Mouse (Mus musculus) hindbrain, embryonic 11.5 days (tissue): ENCODE data around the gene Fam178b. TPM values are rescaled to one million over a fixed set of nuclear protein-coding genes. Genes with fewer than 3 reads are reported as not detected.
A peak's percentile ranks its signal among the peaks of the same experiment; 100 is the strongest.

Experiments
- ATAC-seq: fragments of 200-750 bp; cut with Nextera tagmentation; 2 replicates; pipeline ENCODE4 v1.8.0; 2017; ENCODE audit warnings: mild to moderate bottlenecking, moderate TSS enrichment, moderate library complexity; ENCODE audit not compliant: low FRiP score
- DNase-seq: peaks from one replicate; pipeline ENCODE4 v3.0.0-alpha.2; 2015; ENCODE audit warnings: low spot score
- H3K27ac ChIP-seq: fragments of 300-500 bp; sonication (generic); 2 replicates; pipeline ENCODE4 v1.5.1; 2014; ENCODE audit warnings: mild to moderate bottlenecking, low read depth, low read length
- H3K27me3 ChIP-seq: fragments of 300-500 bp; sonication (generic); 2 replicates; pipeline ENCODE4 v1.6.1; 2014; ENCODE audit warnings: mild to moderate bottlenecking, low read length, moderate library complexity, mixed read lengths; ENCODE audit not compliant: control insufficient read depth, insufficient read depth
- H3K36me3 ChIP-seq: fragments of 300-500 bp; sonication (generic); 2 replicates; pipeline ENCODE4 v1.6.1; 2014; ENCODE audit warnings: mild to moderate bottlenecking, low read length, moderate library complexity, mixed read lengths; ENCODE audit not compliant: control insufficient read depth, insufficient read depth
- H3K4me1 ChIP-seq: fragments of 300-500 bp; sonication (generic); replicated peaks from 2 replicates; pipeline ENCODE4 v1.6.1; 2014; ENCODE audit warnings: low read length, mixed read lengths; ENCODE audit not compliant: control insufficient read depth, insufficient read depth
- H3K4me2 ChIP-seq: fragments of 300-500 bp; sonication (generic); replicated peaks from 2 replicates; pipeline ENCODE4 v1.6.1; 2014; ENCODE audit warnings: mild to moderate bottlenecking, low read depth, low read length
- H3K4me3 ChIP-seq: fragments of 300-500 bp; sonication (generic); 2 replicates; pipeline ENCODE4 v1.5.1; 2014; ENCODE audit warnings: low read depth, low read length
- H3K9ac ChIP-seq: fragments of 300-500 bp; sonication (generic); 2 replicates; pipeline ENCODE4 v1.6.1; 2014; ENCODE audit warnings: low read depth, low read length
- H3K9me3 ChIP-seq: fragments of 300-500 bp; sonication (generic); 2 replicates; pipeline ENCODE4 v1.6.1; 2016; ENCODE audit warnings: low read length; ENCODE audit not compliant: control insufficient read depth
- WGBS: fragments of 180-500 bp; shearing (Covaris S2); extraction: QIAGEN DNeasy Blood & Tissue Kit; methylation state at CpG from one replicate; pipeline ENCODE4 v1.1.7; 2014; 5-methylcytosine and 5-hydroxymethylcytosine counted together
- polyA plus RNA-seq: library from polyadenylated mRNA; unstranded; fragments of >200 nt; fragmentation: Nextera tagmentation; extraction: Ambion mirVana; gene quantifications from 2 replicates; pipeline ENCODE4 v1.2.1, GENCODE M21; 2014

The Fam178b gene
- polyA plus RNA-seq, 1 experiment from 2014 or later: 0.52 TPM

GRCm38 (mm10) chr1:36606951-36607350, 76.0 kb downstream of the Fam178b start:
- H3K4me3 ChIP-seq: no peak overlapping the region
- no peaks in the 10 kb centered on the region for H3K36me3 ChIP-seq
- no peak overlapping the region for H3K27ac ChIP-seq
- ATAC-seq: no peak
- 71% methylated on average over 7 of the region's 7 CpGs for WGBS
- no peak for DNase-seq
- no peak overlapping the region for H3K9ac ChIP-seq
- H3K9me3 ChIP-seq: no peaks in the 10 kb centered on the region
- H3K4me1 ChIP-seq: no peaks in the 10 kb centered on the region
- no peak overlapping the region for H3K4me2 ChIP-seq
- H3K27me3 ChIP-seq: no peaks in the 10 kb centered on the region

DNA sequence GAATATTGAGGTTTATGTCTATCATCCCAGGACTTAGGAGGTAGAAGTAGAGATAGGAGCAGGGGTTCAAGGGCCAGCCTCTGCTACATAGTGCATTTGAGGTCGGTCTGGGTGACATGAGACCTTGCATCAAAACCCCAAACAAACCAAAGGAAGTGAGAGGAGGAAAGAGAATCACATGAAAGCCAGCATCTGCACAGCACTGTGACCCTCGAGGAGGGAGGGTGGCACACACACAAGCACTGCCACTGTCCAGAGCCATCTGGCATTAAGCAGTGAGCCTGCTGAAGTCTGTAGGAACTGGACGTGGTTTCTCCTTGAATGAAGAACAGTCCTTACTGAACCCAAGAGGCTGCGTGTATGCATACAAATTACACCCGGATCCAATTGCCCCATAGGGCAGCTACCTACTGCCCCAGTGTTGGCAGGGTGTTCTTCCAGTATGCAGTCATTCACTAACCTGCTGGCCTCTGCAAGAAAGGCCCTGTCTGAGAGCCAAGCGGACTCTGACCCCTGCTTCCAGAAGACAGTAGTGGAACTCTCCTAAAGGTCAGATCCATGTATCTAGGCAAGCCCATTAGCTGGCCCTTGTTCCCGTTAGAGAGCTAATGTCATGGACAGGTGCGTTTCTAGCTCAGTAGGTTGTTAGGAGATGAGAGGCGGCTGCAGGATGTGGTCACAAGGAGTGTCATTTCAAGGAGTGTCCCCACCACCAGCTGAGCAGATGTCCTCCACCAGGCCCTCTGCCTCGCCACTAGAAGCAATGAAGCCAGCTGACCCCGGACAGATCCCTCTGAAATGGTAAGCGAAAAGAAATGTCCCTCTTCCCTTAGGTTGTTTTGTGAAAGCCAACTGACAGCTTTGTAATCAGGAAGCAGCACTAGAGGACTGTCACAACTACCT, 78.5 kb downstream of the Fam178b start:
- WGBS: 82% methylated on average over 12 of the region's 12 CpGs
- Histone ChIP-seq H3K9ac (no peak overlapping the region), H3K27ac (no peak overlapping the region), H3K4me2 (no peak overlapping the region), H3K9me3 (no peaks in the 10 kb centered on the region), H3K27me3 (no peaks in the 10 kb centered on the region), H3K4me1 (no peaks in the 10 kb centered on the region), H3K36me3 (no peaks in the 10 kb centered on the region), H3K4me3 (no peak overlapping the region)
- no peak for ATAC-seq
- DNase-seq: no peak

GRCm38 (mm10) chr1:36603361-36603760, 79.6 kb downstream of the Fam178b start:
- Histone ChIP-seq H3K4me1 (no peaks in the 10 kb centered on the region), H3K27ac (no peak overlapping the region), H3K36me3 (no peaks in the 10 kb centered on the region), H3K4me3 (no peak overlapping the region), H3K4me2 (no peak overlapping the region), H3K27me3 (no peaks in the 10 kb centered on the region), H3K9ac (no peak overlapping the region), H3K9me3 (no peaks in the 10 kb centered on the region)
- ATAC-seq: no peak
- DNase-seq: no peak
- 79% methylated on average over 9 of the region's 9 CpGs for WGBS

DNA sequence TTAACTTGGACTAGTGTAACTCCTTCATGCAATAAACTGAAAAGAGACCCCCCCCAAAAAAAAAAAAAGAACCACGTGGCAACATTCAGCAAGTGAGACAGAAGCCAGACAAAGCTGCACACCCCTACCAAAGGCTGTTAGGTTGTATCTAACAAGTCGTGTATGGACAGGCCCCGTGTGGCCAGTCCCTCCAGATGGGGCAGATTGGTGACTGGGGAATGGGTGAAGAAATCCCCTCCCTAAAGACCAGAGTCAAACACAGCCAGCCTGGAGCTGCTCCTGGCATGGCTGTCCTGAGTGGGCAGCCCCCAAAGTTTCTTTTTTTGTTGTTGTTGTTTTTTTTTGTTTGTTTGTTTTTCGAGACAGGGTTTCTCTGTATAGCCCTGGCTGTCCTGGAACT, 80.7 kb downstream of the Fam178b start:
- Histone ChIP-seq H3K36me3 (no peaks in the 10 kb centered on the region), H3K4me2 (no peak overlapping the region), H3K9me3 (no peaks in the 10 kb centered on the region), H3K27me3 (no peaks in the 10 kb centered on the region), H3K27ac (no peak overlapping the region), H3K4me1 (no peaks in the 10 kb centered on the region), H3K9ac (no peak overlapping the region), H3K4me3 (no peak overlapping the region)
- DNase-seq (no peak), ATAC-seq (no peak)
- WGBS: 67% methylated on average over 4 of the region's 4 CpGs

GRCm38 (mm10) chr1:36598411-36598810, 84.6 kb downstream of the Fam178b start:
- Histone ChIP-seq H3K27ac (no peak overlapping the region), H3K4me2 (no peak overlapping the region), H3K36me3 (no peaks in the 10 kb centered on the region), H3K27me3 (no peaks in the 10 kb centered on the region), H3K9me3 (no peaks in the 10 kb centered on the region), H3K4me3 (no peak overlapping the region), H3K4me1 (peaks cover 4% of the 10 kb centered on the region; the same call in 1 of the 2 replicates), H3K9ac (no peak overlapping the region)
- no peak for DNase-seq
- no peak for ATAC-seq
- 82% methylated on average over 2 of the region's 2 CpGs for WGBS

DNA sequence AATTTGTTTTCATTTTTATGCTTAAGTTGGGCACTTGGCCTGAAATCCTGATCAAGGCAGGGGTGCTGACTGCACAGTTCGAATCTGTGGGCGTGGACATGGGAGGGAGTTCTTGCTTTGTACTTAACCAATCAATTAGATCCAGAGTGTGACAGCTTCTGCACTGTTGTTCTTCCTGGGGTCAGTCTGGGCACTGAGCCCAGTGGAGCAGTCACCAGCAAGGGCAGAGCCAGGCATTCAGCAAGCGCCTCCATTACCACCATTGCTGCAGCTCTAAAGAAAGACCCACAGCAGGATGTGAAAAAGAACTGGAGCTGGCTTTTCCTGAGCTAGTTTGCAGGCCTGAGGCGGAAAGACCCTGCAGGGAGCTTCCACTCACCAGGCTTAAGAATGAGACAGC, 86.9 kb downstream of the Fam178b start:
- Histone ChIP-seq H3K9ac (no peak overlapping the region), H3K4me2 (no peak overlapping the region), H3K9me3 (no peaks in the 10 kb centered on the region), H3K27me3 (no peaks in the 10 kb centered on the region), H3K36me3 (no peaks in the 10 kb centered on the region), H3K4me1 (peaks cover 4% of the 10 kb centered on the region), H3K4me3 (no peak overlapping the region), H3K27ac (peak overlapping the region; percentile 8; the same call in 1 of the 2 replicates)
- 4% methylated on average over 4 of the region's 4 CpGs for WGBS
- peak; percentile 61 for DNase-seq
- ATAC-seq: peak; percentile 85

DNA sequence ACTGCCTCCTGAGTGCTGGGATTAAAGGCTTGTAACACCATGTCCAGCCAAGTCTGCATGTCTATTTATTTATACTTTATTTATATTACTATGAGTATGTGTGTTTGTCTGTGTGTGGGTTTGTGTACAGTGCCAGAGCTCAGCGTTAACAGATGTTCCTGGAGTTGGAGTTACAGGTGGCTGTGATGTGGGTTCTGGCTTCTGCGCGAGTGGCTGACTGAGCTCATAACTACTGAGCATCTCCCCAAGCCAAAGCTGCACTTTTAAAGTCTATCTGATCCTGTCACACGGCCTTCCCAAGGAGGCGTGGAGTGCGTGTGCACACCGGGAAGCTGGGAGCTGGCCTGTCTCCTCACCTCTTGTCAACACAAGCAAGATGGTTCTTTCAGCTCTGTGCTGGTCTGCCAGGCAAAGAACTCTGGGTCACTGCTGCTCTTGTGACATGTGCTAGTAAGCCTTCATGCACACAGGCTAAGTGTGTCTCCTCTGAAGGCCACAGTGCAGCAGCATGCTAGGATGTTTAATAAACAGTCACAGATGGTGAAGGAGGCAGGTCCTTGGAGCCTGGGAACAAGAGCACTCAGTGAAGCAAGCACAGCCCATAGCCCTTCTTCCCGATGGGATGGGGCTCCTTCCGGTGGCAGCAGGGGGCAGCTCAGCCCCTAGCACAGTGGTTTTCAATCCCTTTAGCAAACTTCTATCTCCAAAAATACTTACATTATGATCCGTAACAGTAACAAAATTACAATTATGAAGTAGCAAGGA, 87.6 kb downstream of the Fam178b start:
- no peaks in the 10 kb centered on the region for H3K9me3 ChIP-seq
- H3K27ac ChIP-seq: no peak overlapping the region; the same call in 1 of the 2 replicates
- ATAC-seq (0 out of 2 replicates have a peak, but pooled peaks have one; percentile 26), DNase-seq (peak; percentile 26)
- no peaks in the 10 kb centered on the region for H3K27me3 ChIP-seq
- H3K4me3 ChIP-seq: no peak overlapping the region
- no peak overlapping the region for H3K9ac ChIP-seq
- no peaks in the 10 kb centered on the region for H3K36me3 ChIP-seq
- H3K4me2 ChIP-seq: no peak overlapping the region
- peaks cover 4% of the 10 kb centered on the region for H3K4me1 ChIP-seq
- WGBS: 61% methylated on average over 10 of the region's 10 CpGs

- Histone ChIP-seq H3K4me3 (no peak overlapping the region), H3K4me2 (no peak overlapping the region), H3K36me3 (no peaks in the 10 kb centered on the region), H3K9ac (no peak overlapping the region), H3K4me1 (peaks cover 13% of the 10 kb centered on the region), H3K27ac (no peak overlapping the region), H3K9me3 (no peaks in the 10 kb centered on the region), H3K27me3 (no peaks in the 10 kb centered on the region)
- DNase-seq: no peak
- WGBS: 0% methylated on average over 1 of the region's 1 CpGs
- ATAC-seq: no peak
These were observed 89.9 kb downstream of the Fam178b start for GRCm38 (mm10) chr1:36593099-36593498.
